Mouse (Mus musculus): ENCODE data around the gene Gm21627.
"Not testable (repeated sequence)": the region's sequence is repeated elsewhere in the genome, so short reads cannot be mapped to it uniquely, and the experiment has no call there.

Gene Gm21627

DNA sequence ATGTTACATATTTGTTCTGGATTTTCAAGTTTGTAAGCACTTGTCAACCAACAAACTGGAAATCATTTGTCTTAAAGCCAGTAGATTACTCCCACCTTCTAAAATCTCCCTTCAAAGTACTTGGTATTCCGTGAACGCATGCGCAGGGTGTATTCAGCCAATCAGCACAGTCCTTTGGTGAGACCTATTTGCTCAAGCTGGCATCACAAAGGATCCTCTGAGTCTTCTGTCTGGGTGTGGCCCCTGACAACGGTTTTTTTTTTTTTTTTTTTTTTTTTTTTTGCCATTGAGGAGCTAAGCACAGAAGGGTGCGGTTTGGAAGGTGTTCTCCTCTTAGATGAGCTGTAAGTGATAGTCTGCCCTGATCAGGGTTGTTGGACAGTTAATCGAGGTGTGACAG, at the start of gene Gm21627:
TSS of gene Gm21627 (plus strand) at position 301 of the 400 bp plus-strand sequence.
- not testable (repeated sequence) for DNase-seq
